Mouse (Mus musculus) heart, embryonic 13.5 days (tissue): ENCODE measurements around the gene Atp6v0b. TPM values are rescaled to one million over a fixed set of nuclear protein-coding genes. Genes with fewer than 3 reads are reported as not detected.
A peak's percentile ranks its signal among the peaks of the same experiment; 100 is the strongest.

Source experiments
- ATAC-seq: fragments of 200-750 bp; cut with Nextera tagmentation; 2 replicates; pipeline ENCODE4 v1.8.0; 2017; ENCODE audit warnings: moderate TSS enrichment; ENCODE audit not compliant: insufficient number of reproducible peaks, low FRiP score, low TSS enrichment; ENCODE audit errors: extremely low read depth
- H3K27ac ChIP-seq: fragments of 300-500 bp; sonication (generic); replicated peaks from 2 replicates; pipeline ENCODE4 v1.5.1; 2015; ENCODE audit warnings: moderate library complexity, mild to moderate bottlenecking, inconsistent platforms
- H3K27me3 ChIP-seq: fragments of 300-500 bp; sonication (generic); replicated peaks from 2 replicates; pipeline ENCODE4 v1.6.1; 2015; ENCODE audit warnings: mild to moderate bottlenecking, inconsistent platforms
- H3K36me3 ChIP-seq: fragments of 300-500 bp; sonication (generic); 2 replicates; pipeline ENCODE4 v1.6.1; 2015; ENCODE audit warnings: mild to moderate bottlenecking, inconsistent platforms
- H3K4me1 ChIP-seq: fragments of 300-500 bp; sonication (generic); 2 replicates; pipeline ENCODE4 v1.6.1; 2015; ENCODE audit warnings: inconsistent platforms
- H3K4me2 ChIP-seq: fragments of 300-500 bp; sonication (generic); 2 replicates; pipeline ENCODE4 v1.6.1; 2015; ENCODE audit warnings: inconsistent platforms, mild to moderate bottlenecking, moderate library complexity
- H3K4me3 ChIP-seq: fragments of 300-500 bp; sonication (generic); 2 replicates; pipeline ENCODE4 v1.5.1; 2015; ENCODE audit warnings: moderate library complexity, mild to moderate bottlenecking, inconsistent platforms
- H3K9ac ChIP-seq: fragments of 300-500 bp; sonication (generic); 2 replicates; pipeline ENCODE4 v1.6.1; 2015; ENCODE audit warnings: inconsistent platforms, mild to moderate bottlenecking, moderate library complexity
- H3K9me3 ChIP-seq: fragments of 300-500 bp; sonication (generic); 2 replicates; pipeline ENCODE4 v1.6.1; 2016; ENCODE audit warnings: inconsistent platforms
- WGBS: fragments of 180-500 bp; shearing (Covaris S2); methylation state at CpG from one replicate; pipeline ENCODE4 v1.1.7; 2015; ENCODE audit warnings: mixed read lengths; 5-methylcytosine and 5-hydroxymethylcytosine counted together
- polyA plus RNA-seq: library from polyadenylated mRNA; unstranded; fragments of >200 nt; fragmentation: Nextera tagmentation; extraction: Ambion mirVana; gene quantifications from 2 replicates; pipeline ENCODE4 v1.2.1, GENCODE M21; 2015

Gene Atp6v0b
- polyA plus RNA-seq, 1 experiment from 2014 or later = 188 TPM

GRCm38 (mm10) chr4:117918261-117918660 is 31.1 kb upstream of the Atp6v0b start:
- Histone ChIP-seq H3K4me2 (0 out of 2 replicates have a peak overlapping the region, but pooled peaks have one; percentile 9), H3K4me1 (peaks cover 64% of the 10 kb centered on the region), H3K36me3 (no peaks in the 10 kb centered on the region), H3K27me3 (peaks cover 14% of the 10 kb centered on the region), H3K9ac (0 out of 2 replicates have a peak overlapping the region, but pooled peaks have one; percentile 44), H3K4me3 (no peak overlapping the region), H3K9me3 (no peaks in the 10 kb centered on the region), H3K27ac (peak overlapping the region; percentile 61)
- WGBS = 11% methylated on average over 3 of the region's 3 CpGs
- no peak for ATAC-seq

GRCm38 (mm10) chr4:117917847-117918246 is 30.7 kb upstream of the Atp6v0b start:
- H3K27ac ChIP-seq = peak overlapping the region; percentile 61
- no peak for ATAC-seq

GRCm38 (mm10) chr4:117917402-117917801 is 30.3 kb upstream of the Atp6v0b start:
- no peaks in the 10 kb centered on the region for H3K9me3 ChIP-seq
- no peak overlapping the region for H3K9ac ChIP-seq
- 68% methylated on average over 4 of the region's 4 CpGs for WGBS
- H3K27ac ChIP-seq = peak overlapping the region; percentile 61
- H3K4me1 ChIP-seq = peaks cover 65% of the 10 kb centered on the region
- H3K36me3 ChIP-seq = peaks cover 2% of the 10 kb centered on the region
- ATAC-seq = no peak
- H3K4me2 ChIP-seq = no peak overlapping the region
- no peak overlapping the region for H3K4me3 ChIP-seq
- H3K27me3 ChIP-seq = peaks cover 12% of the 10 kb centered on the region

More at GRCm38 (mm10) chr4:117917847-117918246, 30.7 kb upstream of the Atp6v0b start:
- WGBS = 82% methylated on average over 4 of the region's 4 CpGs
- Histone ChIP-seq H3K9ac (no peak overlapping the region), H3K9me3 (no peaks in the 10 kb centered on the region), H3K4me3 (no peak overlapping the region), H3K27me3 (peaks cover 14% of the 10 kb centered on the region), H3K36me3 (no peaks in the 10 kb centered on the region), H3K4me1 (peaks cover 64% of the 10 kb centered on the region), H3K4me2 (no peak overlapping the region)

- Histone ChIP-seq H3K9ac (no peak overlapping the region), H3K4me3 (peak overlapping the region; percentile 93; the same call in 1 of the 2 replicates), H3K27ac (peak overlapping the region; percentile 82), H3K36me3 (peaks cover 12% of the 10 kb centered on the region), H3K4me2 (peak overlapping the region; percentile 100), H3K4me1 (peaks cover 66% of the 10 kb centered on the region), H3K27me3 (0 out of 2 replicates have a peak, but pooled peaks cover 6% of the 10 kb centered on the region), H3K9me3 (no peaks in the 10 kb centered on the region)
- no peak for ATAC-seq
- 64% methylated on average over 5 of the region's 5 CpGs for WGBS
These were observed 29.3 kb upstream of the Atp6v0b start for GRCm38 (mm10) chr4:117916386-117916785.

- H3K9ac ChIP-seq = peak overlapping the region; percentile 95
- H3K36me3 ChIP-seq = peaks cover 20% of the 10 kb centered on the region
- peak overlapping the region; percentile 82 for H3K27ac ChIP-seq
- peak overlapping the region; percentile 93 for H3K4me3 ChIP-seq
- ATAC-seq = no peak
- peaks cover 70% of the 10 kb centered on the region for H3K4me1 ChIP-seq
- peak overlapping the region; percentile 100 for H3K4me2 ChIP-seq
- H3K27me3 ChIP-seq = 0 out of 2 replicates have a peak, but pooled peaks cover under 1% of the 10 kb centered on the region
- H3K9me3 ChIP-seq = no peaks in the 10 kb centered on the region
- WGBS = 5% methylated on average over 19 of the region's 19 CpGs
These were observed 28.5 kb upstream of the Atp6v0b start for GRCm38 (mm10) chr4:117915489-117916105.

- Histone ChIP-seq H3K9ac (peak within 1 kb of the TSS; percentile 95), H3K9me3 (no peaks in the 10 kb centered on the region), H3K4me1 (peaks cover 77% of the 10 kb centered on the region), H3K27me3 (no peaks in the 10 kb centered on the region), H3K4me3 (peak within 1 kb of the TSS; percentile 93), H3K36me3 (peaks cover 24% of the 10 kb centered on the region), H3K27ac (peak within 1 kb of the TSS; percentile 82), H3K4me2 (peak within 1 kb of the TSS; percentile 100)
- peak; percentile 81 for ATAC-seq
- under 1% methylated on average over 61 of the region's 61 CpGs for WGBS
These were observed 27.7 kb upstream of the Atp6v0b start, which contains the start of gene Ipo13 for GRCm38 (mm10) chr4:117914591-117915442. Ipo13 (minus strand) TSS chr4:117914999.

GRCm38 (mm10) chr4:117914031-117914430 is 26.9 kb upstream of the Atp6v0b start:
- H3K4me1 ChIP-seq = peaks cover 80% of the 10 kb centered on the region
- peak overlapping the region; percentile 82; the same call in 1 of the 2 replicates for H3K27ac ChIP-seq
- peak overlapping the region; percentile 93 for H3K4me3 ChIP-seq
- H3K36me3 ChIP-seq = peaks cover 32% of the 10 kb centered on the region
- H3K9ac ChIP-seq = peak overlapping the region; percentile 95
- H3K4me2 ChIP-seq = peak overlapping the region; percentile 100
- H3K9me3 ChIP-seq = no peaks in the 10 kb centered on the region
- ATAC-seq = no peak
- WGBS = 9% methylated on average over 8 of the region's 8 CpGs
- H3K27me3 ChIP-seq = no peaks in the 10 kb centered on the region

- H3K4me1 ChIP-seq = peaks cover 79% of the 10 kb centered on the region
- peaks cover 37% of the 10 kb centered on the region for H3K36me3 ChIP-seq
- WGBS = 45% methylated on average over 3 of the region's 3 CpGs
- no peaks in the 10 kb centered on the region for H3K9me3 ChIP-seq
- peak overlapping the region; percentile 93 for H3K4me3 ChIP-seq
- no peaks in the 10 kb centered on the region for H3K27me3 ChIP-seq
- peak overlapping the region; percentile 95 for H3K9ac ChIP-seq
- no peak for ATAC-seq
- H3K4me2 ChIP-seq = peak overlapping the region; percentile 100
- no peak overlapping the region for H3K27ac ChIP-seq
These were observed 26.3 kb upstream of the Atp6v0b start for GRCm38 (mm10) chr4:117913421-117913820.

- H3K4me3 ChIP-seq = peak overlapping the region; percentile 93
- H3K4me2 ChIP-seq = peak overlapping the region; percentile 100
- 65% methylated on average over 7 of the region's 7 CpGs for WGBS
- H3K9me3 ChIP-seq = no peaks in the 10 kb centered on the region
- no peak for ATAC-seq
- H3K9ac ChIP-seq = peak overlapping the region; percentile 50; the same call in 1 of the 2 replicates
- H3K27me3 ChIP-seq = no peaks in the 10 kb centered on the region
- no peak overlapping the region for H3K27ac ChIP-seq
- H3K4me1 ChIP-seq = peaks cover 78% of the 10 kb centered on the region
- peaks cover 43% of the 10 kb centered on the region for H3K36me3 ChIP-seq
These were observed 25.6 kb upstream of the Atp6v0b start for GRCm38 (mm10) chr4:117912685-117913273.

- no peak overlapping the region for H3K9ac ChIP-seq
- H3K4me3 ChIP-seq = no peak overlapping the region
- peaks cover 72% of the 10 kb centered on the region for H3K4me1 ChIP-seq
- peaks cover 47% of the 10 kb centered on the region for H3K36me3 ChIP-seq
- no peaks in the 10 kb centered on the region for H3K27me3 ChIP-seq
- H3K4me2 ChIP-seq = no peak overlapping the region
- WGBS = 89% methylated on average over 13 of the region's 13 CpGs
- no peaks in the 10 kb centered on the region for H3K9me3 ChIP-seq
- H3K27ac ChIP-seq = no peak overlapping the region
- no peak for ATAC-seq
These were observed 25.0 kb upstream of the Atp6v0b start for GRCm38 (mm10) chr4:117912131-117912561.
